Mouse (Mus musculus) heart, postnatal 0 days (tissue): ENCODE measurements around the gene Rai1. TPM values are rescaled to one million over a fixed set of nuclear protein-coding genes. Genes with fewer than 3 reads are reported as not detected.

Experiments
- ATAC-seq: fragments of 200-750 bp; cut with Nextera tagmentation; 2 replicates; pipeline ENCODE4 v1.8.0; 2017; ENCODE audit warnings: low read depth, moderate number of reproducible peaks, moderate library complexity; ENCODE audit not compliant: insufficient read depth
- DNase-seq: peaks from one replicate; pipeline ENCODE4 v3.0.0-alpha.2; 2016; ENCODE audit warnings: low spot score
- H3K27ac ChIP-seq: fragments of 300-500 bp; sonication (generic); 2 replicates; pipeline ENCODE4 v1.5.1; 2014; ENCODE audit warnings: low read depth, mild to moderate bottlenecking
- H3K27me3 ChIP-seq: fragments of 300-500 bp; sonication (generic); 2 replicates; pipeline ENCODE4 v1.6.1; 2014; ENCODE audit warnings: low read length, mixed read lengths; ENCODE audit not compliant: control insufficient read depth, insufficient read depth
- H3K36me3 ChIP-seq: fragments of 300-500 bp; sonication (generic); replicated peaks from 2 replicates; pipeline ENCODE4 v1.6.1; 2014; ENCODE audit warnings: low read length, mixed read lengths; ENCODE audit not compliant: control insufficient read depth, insufficient read depth
- H3K4me1 ChIP-seq: fragments of 300-500 bp; sonication (generic); 2 replicates; pipeline ENCODE4 v1.6.1; 2014; ENCODE audit warnings: antibody characterized with exemption; ENCODE audit not compliant: control insufficient read depth, insufficient read depth
- H3K4me2 ChIP-seq: fragments of 300-500 bp; sonication (generic); 2 replicates; pipeline ENCODE4 v1.6.1; 2014; ENCODE audit warnings: low read depth, mild to moderate bottlenecking, low read length, moderate library complexity
- H3K4me3 ChIP-seq: fragments of 300-500 bp; sonication (generic); 2 replicates; pipeline ENCODE4 v1.5.1; 2014; ENCODE audit warnings: low read depth, low read length
- H3K9ac ChIP-seq: fragments of 300-500 bp; sonication (generic); replicated peaks from 2 replicates; pipeline ENCODE4 v1.6.1; 2014; ENCODE audit warnings: low read depth, low read length, mixed read lengths
- H3K9me3 ChIP-seq: fragments of 300-500 bp; sonication (generic); replicated peaks from 2 replicates; pipeline ENCODE4 v1.6.1; 2016; ENCODE audit warnings: low read length; ENCODE audit not compliant: control insufficient read depth
- CTCF ChIP-seq: IDR thresholded peaks from 2 replicates; pipeline ENCODE4 v1.5.1; 2016; ENCODE audit warnings: antibody characterized with exemption, control low read depth, low read depth
- EP300 ChIP-seq: IDR thresholded peaks from 2 replicates; pipeline ENCODE4 v1.6.1; 2016; ENCODE audit warnings: antibody characterized with exemption, low read depth
- WGBS: fragments of 180-500 bp; shearing (Covaris S2); extraction: QIAGEN DNeasy Blood & Tissue Kit; methylation state at CpG from one replicate; pipeline ENCODE4 v1.1.7; 2014; 5-methylcytosine and 5-hydroxymethylcytosine counted together
- polyA plus RNA-seq: library from polyadenylated mRNA; unstranded; fragments of >200 nt; fragmentation: Nextera tagmentation; extraction: Ambion mirVana; gene quantifications from 2 replicates; pipeline ENCODE4 v1.2.1, GENCODE M21; 2015
- total RNA-seq: library from RNA; depleted of rRNA; stranded (reverse); fragments of >200 nt; gene quantifications from 2 replicates; pipeline ENCODE4 v1.2.3, GENCODE M21; 2014; ENCODE audit warnings: low replicate concordance

Gene Rai1
- total and polyA plus RNA-seq, 2 experiments from 2014 or later, result 10.2 to 28.1 TPM

DNA sequence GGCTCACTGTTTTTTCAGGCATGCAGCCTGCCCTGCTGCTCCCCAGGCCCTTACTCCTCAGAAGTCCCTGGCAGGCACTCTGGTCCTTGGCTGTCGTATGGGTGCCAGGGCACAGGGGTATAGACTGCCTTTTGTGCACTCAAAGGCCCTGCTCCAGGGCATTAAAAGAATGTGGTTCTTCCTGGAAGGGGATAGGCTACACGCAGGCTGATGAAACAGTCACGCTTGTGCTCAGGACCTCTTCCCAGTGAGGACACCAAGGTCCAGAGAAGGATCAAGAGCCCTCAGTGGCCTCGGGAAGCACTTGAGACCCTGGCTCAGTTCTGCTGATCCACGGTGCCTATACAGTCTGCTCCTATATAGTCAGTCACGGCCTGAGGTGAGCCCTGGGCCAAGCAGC lies 108.5 kb downstream of the Rai1 start:
- H3K27me3 ChIP-seq, result no peaks in the 10 kb centered on the region
- H3K4me3 ChIP-seq, result no peak overlapping the region
- H3K9ac ChIP-seq, result no peak overlapping the region
- no peak for ATAC-seq
- H3K36me3 ChIP-seq, result no peaks in the 10 kb centered on the region
- TF ChIP-seq CTCF (no peak), EP300 (no peak)
- H3K9me3 ChIP-seq, result no peaks in the 10 kb centered on the region
- no peak overlapping the region for H3K27ac ChIP-seq
- H3K4me2 ChIP-seq, result no peak overlapping the region
- WGBS, result 62% methylated on average over 6 of the region's 6 CpGs
- DNase-seq, result no peak
- H3K4me1 ChIP-seq, result peaks cover 29% of the 10 kb centered on the region

DNA sequence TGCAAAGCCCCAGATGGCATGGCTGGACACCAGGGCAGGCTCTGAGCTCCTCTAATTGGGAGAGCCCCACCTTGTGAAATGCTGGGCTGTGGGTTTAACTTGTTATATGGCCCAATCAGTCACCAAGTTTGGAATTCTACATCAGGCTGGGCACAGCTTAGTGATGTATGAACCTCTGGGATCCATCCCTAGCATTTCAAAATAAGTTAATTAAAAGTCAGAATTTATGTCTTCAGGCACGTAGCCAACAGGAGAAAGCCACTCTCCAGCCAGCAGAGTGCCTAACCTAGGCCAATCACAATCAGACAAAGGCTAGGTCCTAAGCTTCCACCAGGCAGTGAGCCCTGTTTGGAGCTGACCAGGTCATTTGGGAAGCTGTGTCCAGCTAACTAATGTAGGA lies 111.9 kb downstream of the Rai1 start:
- Histone ChIP-seq H3K4me3 (no peak overlapping the region), H3K4me1 (peaks cover 12% of the 10 kb centered on the region), H3K9me3 (no peaks in the 10 kb centered on the region), H3K9ac (no peak overlapping the region), H3K27me3 (no peaks in the 10 kb centered on the region), H3K27ac (no peak overlapping the region), H3K4me2 (no peak overlapping the region), H3K36me3 (no peaks in the 10 kb centered on the region)
- DNase-seq (no peak), ATAC-seq (no peak)
- TF ChIP-seq CTCF (no peak), EP300 (no peak)
- 79% methylated on average over 1 of the region's 1 CpGs for WGBS

DNA sequence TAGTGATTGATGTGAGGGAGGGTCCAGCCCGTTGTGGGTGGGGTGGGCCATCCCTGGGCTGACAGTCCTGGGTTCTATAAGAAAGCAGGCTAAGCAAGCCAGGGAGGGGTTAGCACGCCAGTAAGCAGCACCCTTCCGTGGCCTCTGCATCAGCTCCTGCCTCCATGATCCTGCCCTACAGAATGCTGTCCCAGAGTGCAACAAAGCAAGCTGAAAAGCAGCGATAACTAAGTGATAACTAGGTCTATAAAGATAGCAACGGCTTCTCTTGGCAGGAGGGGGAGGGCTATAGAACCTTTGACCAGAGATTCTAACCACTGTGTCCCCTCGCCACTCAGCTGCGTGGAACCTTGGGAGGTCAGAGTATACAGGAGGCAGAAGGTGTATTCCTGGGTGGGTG lies 112.7 kb downstream of the Rai1 start:
- H3K4me3 ChIP-seq, result no peak overlapping the region
- no peaks in the 10 kb centered on the region for H3K36me3 ChIP-seq
- no peak overlapping the region for H3K9ac ChIP-seq
- no peaks in the 10 kb centered on the region for H3K9me3 ChIP-seq
- TF ChIP-seq EP300 (no peak), CTCF (no peak)
- H3K27ac ChIP-seq, result no peak overlapping the region
- no peak overlapping the region for H3K4me2 ChIP-seq
- 67% methylated on average over 7 of the region's 7 CpGs for WGBS
- H3K4me1 ChIP-seq, result peaks cover 12% of the 10 kb centered on the region
- ATAC-seq, result no peak
- no peak for DNase-seq
- H3K27me3 ChIP-seq, result no peaks in the 10 kb centered on the region

DNA sequence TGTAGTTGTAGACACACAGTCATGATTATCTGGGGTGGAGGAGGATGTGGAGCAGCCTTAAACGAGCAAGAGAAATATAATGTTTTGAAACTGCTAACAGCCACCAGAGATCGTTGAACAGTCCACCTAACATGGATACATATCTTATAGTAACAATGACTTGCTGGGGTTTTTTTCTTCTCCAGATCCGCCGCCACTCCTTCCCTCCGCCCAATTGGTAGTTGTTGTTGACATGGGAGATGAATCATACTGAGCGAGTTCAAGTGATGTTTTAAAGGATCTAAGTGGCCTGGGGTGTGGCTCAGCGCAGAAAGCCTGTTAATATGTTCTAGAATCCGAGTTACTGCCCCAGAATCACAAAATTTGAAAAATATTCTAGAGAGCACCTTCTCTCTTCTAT lies 114.8 kb downstream of the Rai1 start:
- H3K4me3 ChIP-seq, result peak overlapping the region; percentile 78
- H3K27me3 ChIP-seq, result no peaks in the 10 kb centered on the region
- H3K9me3 ChIP-seq, result no peaks in the 10 kb centered on the region
- TF ChIP-seq CTCF (no peak), EP300 (no peak)
- 17% methylated on average over 8 of the region's 8 CpGs for WGBS
- H3K4me2 ChIP-seq, result peak overlapping the region; percentile 90
- peak overlapping the region; percentile 86 for H3K27ac ChIP-seq
- no peak for ATAC-seq
- no peak for DNase-seq
- no peaks in the 10 kb centered on the region for H3K36me3 ChIP-seq
- H3K9ac ChIP-seq, result peak overlapping the region; percentile 78
- peaks cover 17% of the 10 kb centered on the region for H3K4me1 ChIP-seq

GRCm38 (mm10) chr11:60220291-60220804 lies 115.5 kb downstream of the Rai1 start:
- DNase-seq (peak; percentile 86), ATAC-seq (peak; percentile 81)
- Histone ChIP-seq H3K27me3 (no peaks in the 10 kb centered on the region), H3K4me1 (peaks cover 23% of the 10 kb centered on the region), H3K4me3 (peak overlapping the region; percentile 78), H3K9me3 (no peaks in the 10 kb centered on the region), H3K9ac (peak overlapping the region; percentile 78), H3K27ac (peak overlapping the region; percentile 86), H3K36me3 (no peaks in the 10 kb centered on the region), H3K4me2 (peak overlapping the region; percentile 90)
- under 1% methylated on average over 46 of the region's 46 CpGs for WGBS
- no peak for TF ChIP-seq CTCF
- TF ChIP-seq EP300, result no peak

GRCm38 (mm10) chr11:60221425-60221824 lies 116.6 kb downstream of the Rai1 start:
- TF ChIP-seq EP300, result no peak
- no peak for TF ChIP-seq CTCF
- Histone ChIP-seq H3K4me1 (peaks cover 32% of the 10 kb centered on the region), H3K4me2 (no peak overlapping the region), H3K9me3 (no peaks in the 10 kb centered on the region), H3K9ac (no peak overlapping the region), H3K27me3 (no peaks in the 10 kb centered on the region), H3K36me3 (no peaks in the 10 kb centered on the region), H3K27ac (no peak overlapping the region; the same call in 1 of the 2 replicates), H3K4me3 (no peak overlapping the region)
- DNase-seq (no peak), ATAC-seq (no peak)
- 90% methylated on average over 6 of the region's 6 CpGs for WGBS
